Mouse (Mus musculus) limb, embryonic 11.5 days (tissue): ENCODE data around the gene Psmb9. TPM values are rescaled to one million over a fixed set of nuclear protein-coding genes. Genes with fewer than 3 reads are reported as not detected.

Source experiments
- ATAC-seq: fragments of 200-750 bp; cut with Nextera tagmentation; 2 replicates; pipeline ENCODE4 v1.8.0; 2017; ENCODE audit warnings: low read depth; ENCODE audit not compliant: insufficient number of reproducible peaks, low FRiP score, low TSS enrichment
- DNase-seq: peaks from one replicate; pipeline ENCODE4 v3.0.0-alpha.2; 2015; ENCODE audit warnings: low spot score
- H3K27ac ChIP-seq: fragments of 300-500 bp; sonication (generic); replicated peaks from 2 replicates; pipeline ENCODE4 v1.5.1; 2014; ENCODE audit warnings: low read depth, mild to moderate bottlenecking, low read length
- H3K27me3 ChIP-seq: fragments of 300-500 bp; sonication (generic); 2 replicates; pipeline ENCODE4 v1.6.1; 2014; ENCODE audit warnings: mild to moderate bottlenecking, low read length, mixed read lengths; ENCODE audit not compliant: control insufficient read depth, insufficient read depth
- H3K36me3 ChIP-seq: fragments of 300-500 bp; sonication (generic); 2 replicates; pipeline ENCODE4 v1.6.1; 2014; ENCODE audit warnings: mild to moderate bottlenecking, low read length, moderate library complexity, mixed read lengths; ENCODE audit not compliant: control insufficient read depth, insufficient read depth
- H3K4me1 ChIP-seq: fragments of 300-500 bp; sonication (generic); 2 replicates; pipeline ENCODE4 v1.6.1; 2014; ENCODE audit warnings: low read length, mixed read lengths; ENCODE audit not compliant: control insufficient read depth, insufficient read depth
- H3K4me2 ChIP-seq: fragments of 300-500 bp; sonication (generic); 2 replicates; pipeline ENCODE4 v1.6.1; 2014; ENCODE audit warnings: low read depth, mild to moderate bottlenecking, moderate library complexity; ENCODE audit not compliant: severe bottlenecking
- H3K4me3 ChIP-seq: fragments of 300-500 bp; sonication (generic); 2 replicates; pipeline ENCODE4 v1.5.1; 2014; ENCODE audit warnings: low read depth, low read length
- H3K9ac ChIP-seq: fragments of 300-500 bp; sonication (generic); 2 replicates; pipeline ENCODE4 v1.6.1; 2014; ENCODE audit warnings: mild to moderate bottlenecking, low read length
- H3K9me3 ChIP-seq: fragments of 300-500 bp; sonication (generic); 2 replicates; pipeline ENCODE4 v1.6.1; 2016; ENCODE audit warnings: low read length; ENCODE audit not compliant: control insufficient read depth
- WGBS: fragments of 180-500 bp; shearing (Covaris S2); extraction: QIAGEN DNeasy Blood & Tissue Kit; methylation state at CpG from one replicate; pipeline ENCODE4 v1.1.7; 2014; 5-methylcytosine and 5-hydroxymethylcytosine counted together
- polyA plus RNA-seq: library from polyadenylated mRNA; unstranded; fragments of >200 nt; fragmentation: Nextera tagmentation; extraction: Ambion mirVana; gene quantifications from 2 replicates; pipeline ENCODE4 v1.2.1, GENCODE M21; 2014

The Psmb9 gene
- polyA plus RNA-seq, 1 experiment from 2014 or later: 2.2 TPM

DNA sequence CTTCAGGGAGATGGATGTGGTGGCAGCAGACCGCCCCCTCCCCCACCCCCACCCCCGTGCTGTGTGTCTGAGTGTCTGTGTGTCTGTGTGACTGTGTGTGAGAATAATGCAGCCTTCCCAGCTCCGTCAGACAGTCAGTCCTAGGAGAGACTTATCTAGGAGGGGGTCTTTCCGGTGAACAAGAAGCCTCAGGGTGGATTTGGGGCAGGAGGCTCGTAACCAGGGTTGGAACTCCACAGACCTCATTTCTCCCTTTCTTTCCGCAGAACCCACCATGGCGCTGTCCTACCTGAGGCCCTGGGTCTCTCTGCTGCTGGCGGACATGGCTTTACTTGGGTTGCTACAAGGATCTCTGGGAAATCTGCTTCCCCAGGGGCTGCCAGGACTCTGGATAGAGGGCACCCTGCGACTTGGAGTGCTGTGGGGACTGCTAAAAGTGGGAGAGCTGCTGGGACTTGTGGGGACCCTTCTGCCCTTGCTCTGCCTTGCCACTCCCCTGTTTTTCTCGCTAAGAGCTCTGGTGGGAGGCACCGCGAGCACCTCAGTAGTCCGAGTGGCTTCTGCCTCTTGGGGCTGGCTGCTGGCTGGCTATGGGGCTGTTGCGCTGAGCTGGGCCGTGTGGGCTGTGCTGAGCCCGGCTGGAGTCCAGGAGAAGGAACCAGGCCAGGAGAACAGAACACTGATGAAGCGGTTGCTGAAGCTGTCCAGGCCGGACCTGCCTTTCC is 17.6 kb upstream of the Psmb9 start:
- Histone ChIP-seq H3K27ac (no peak overlapping the region), H3K9ac (peak overlapping the region; percentile 56; the same call in 1 of the 2 replicates), H3K9me3 (no peaks in the 10 kb centered on the region), H3K4me2 (peak overlapping the region; percentile 61), H3K4me3 (peak overlapping the region; percentile 57), H3K4me1 (no peaks in the 10 kb centered on the region), H3K27me3 (peaks cover 31% of the 10 kb centered on the region), H3K36me3 (no peaks in the 10 kb centered on the region)
- no peak for DNase-seq
- ATAC-seq: no peak
- 12% methylated on average over 18 of the region's 18 CpGs for WGBS

DNA sequence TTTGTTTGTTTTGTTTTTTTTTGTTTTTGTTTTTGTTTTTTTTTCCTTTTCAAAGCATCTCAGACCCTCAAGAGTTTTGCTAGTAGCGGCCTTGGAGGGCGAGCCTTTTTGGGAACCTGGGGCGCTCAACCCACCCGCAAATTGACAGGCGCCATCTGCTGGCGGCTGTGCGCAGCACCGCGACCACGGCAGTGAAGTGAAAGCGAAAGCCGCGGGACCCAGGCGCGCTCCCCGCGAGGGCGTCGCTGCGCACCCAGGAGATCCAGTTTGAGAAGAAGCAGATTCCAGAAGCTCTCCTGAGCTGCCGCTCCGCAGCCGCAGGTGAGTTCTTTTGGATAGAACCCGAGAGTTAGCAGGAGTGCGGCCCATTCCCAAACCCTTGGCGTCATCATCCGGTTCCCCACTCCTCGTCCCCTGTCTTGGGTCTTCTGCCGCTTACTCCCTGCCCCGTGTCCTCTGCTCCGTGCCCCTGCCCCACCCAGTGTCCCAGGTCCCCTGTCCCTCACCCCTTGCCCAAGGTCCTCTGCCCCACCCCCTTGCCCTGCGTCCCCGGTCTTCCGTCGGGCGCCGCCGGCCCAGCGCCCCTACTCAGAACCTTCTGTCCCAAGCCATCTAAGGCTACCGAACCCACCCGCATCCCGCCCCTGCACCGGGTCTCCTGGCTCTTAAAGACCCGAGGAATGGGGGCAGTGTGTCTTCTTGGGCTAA is 16.9 kb upstream of the Psmb9 start:
- peak overlapping the region; percentile 61 for H3K4me2 ChIP-seq
- no peaks in the 10 kb centered on the region for H3K9me3 ChIP-seq
- H3K27ac ChIP-seq: no peak overlapping the region
- H3K27me3 ChIP-seq: peaks cover 32% of the 10 kb centered on the region
- WGBS: under 1% methylated on average over 44 of the region's 44 CpGs
- DNase-seq (peak; percentile 90), ATAC-seq (no peak; the same call in 1 of the 2 replicates)
- H3K9ac ChIP-seq: peak overlapping the region; percentile 56
- H3K36me3 ChIP-seq: no peaks in the 10 kb centered on the region
- peak overlapping the region; percentile 57 for H3K4me3 ChIP-seq
- no peaks in the 10 kb centered on the region for H3K4me1 ChIP-seq

DNA sequence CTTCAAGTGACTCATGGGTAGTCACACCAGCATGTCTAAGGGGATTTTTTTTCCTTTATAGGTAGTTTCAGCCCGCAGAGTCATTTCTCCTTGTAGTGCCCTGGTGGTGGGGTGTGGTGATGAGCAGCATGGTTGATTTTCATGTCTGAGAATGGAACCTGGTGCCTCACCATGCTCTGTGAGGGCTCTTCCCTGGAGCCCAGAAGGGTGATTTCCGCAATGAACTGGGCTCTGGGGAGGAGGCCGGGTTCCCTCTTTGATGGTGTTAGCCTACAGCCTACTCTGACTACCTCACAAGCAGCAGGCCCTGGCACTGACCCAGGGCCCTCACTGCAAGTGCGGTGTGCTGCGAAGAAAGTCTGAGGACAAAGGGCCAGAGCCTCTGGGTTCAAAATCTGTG is 15.9 kb upstream of the Psmb9 start, which contains the start of gene Tap2:
Gene Tap2, plus strand, starts transcription at position 84 of the 400 bp plus-strand sequence.
- ATAC-seq (no peak), DNase-seq (no peak)
- Histone ChIP-seq H3K9ac (peak within 1 kb of the TSS; percentile 56), H3K4me3 (peak within 1 kb of the TSS; percentile 57), H3K36me3 (no peaks in the 10 kb centered on the region), H3K9me3 (no peaks in the 10 kb centered on the region), H3K27me3 (peaks cover 38% of the 10 kb centered on the region), H3K27ac (no peak within 1 kb of the TSS), H3K4me2 (peak within 1 kb of the TSS; percentile 61), H3K4me1 (no peaks in the 10 kb centered on the region)
- 58% methylated on average over 5 of the region's 5 CpGs for WGBS

- Histone ChIP-seq H3K9ac (no peak overlapping the region), H3K9me3 (no peaks in the 10 kb centered on the region), H3K4me2 (no peak overlapping the region), H3K27ac (no peak overlapping the region), H3K36me3 (no peaks in the 10 kb centered on the region), H3K4me3 (no peak overlapping the region), H3K27me3 (peaks cover 43% of the 10 kb centered on the region), H3K4me1 (no peaks in the 10 kb centered on the region)
- ATAC-seq (no peak), DNase-seq (no peak)
- 76% methylated on average over 4 of the region's 4 CpGs for WGBS
These were observed 15.3 kb upstream of the Psmb9 start for GRCm38 (mm10) chr17:34202760-34203442.

DNA sequence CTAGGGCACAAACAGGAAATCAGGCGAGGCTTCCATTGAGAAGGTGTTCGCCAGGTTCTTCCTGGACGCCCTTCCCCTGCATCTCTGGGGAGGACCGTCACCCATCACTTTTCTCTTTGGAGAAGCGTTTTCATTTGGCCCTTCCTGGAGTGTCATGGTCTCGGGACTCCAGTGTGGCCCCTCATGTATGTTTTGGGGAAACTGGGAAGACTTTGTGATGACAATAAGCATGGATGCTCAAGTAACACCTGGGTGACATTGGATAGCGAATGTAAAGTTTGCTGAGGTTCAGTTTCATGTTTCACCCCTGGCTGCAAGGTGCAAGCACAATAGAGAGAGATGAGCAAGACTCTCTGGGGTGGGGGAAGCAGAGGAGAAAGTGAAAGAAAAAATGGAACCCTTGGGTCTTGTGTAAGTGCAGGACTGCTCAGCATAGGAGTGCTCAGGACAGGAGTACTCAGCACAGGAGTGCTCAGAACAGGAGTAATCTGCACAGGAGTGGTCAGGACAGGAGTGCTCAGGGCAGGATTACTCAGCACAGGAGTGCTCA is 14.0 kb upstream of the Psmb9 start:
- Histone ChIP-seq H3K27me3 (peaks cover 52% of the 10 kb centered on the region), H3K4me3 (no peak overlapping the region), H3K36me3 (no peaks in the 10 kb centered on the region), H3K9ac (no peak overlapping the region), H3K4me1 (no peaks in the 10 kb centered on the region), H3K9me3 (no peaks in the 10 kb centered on the region), H3K4me2 (no peak overlapping the region), H3K27ac (no peak overlapping the region)
- ATAC-seq (no peak), DNase-seq (no peak)
- WGBS: 70% methylated on average over 7 of the region's 7 CpGs

DNA sequence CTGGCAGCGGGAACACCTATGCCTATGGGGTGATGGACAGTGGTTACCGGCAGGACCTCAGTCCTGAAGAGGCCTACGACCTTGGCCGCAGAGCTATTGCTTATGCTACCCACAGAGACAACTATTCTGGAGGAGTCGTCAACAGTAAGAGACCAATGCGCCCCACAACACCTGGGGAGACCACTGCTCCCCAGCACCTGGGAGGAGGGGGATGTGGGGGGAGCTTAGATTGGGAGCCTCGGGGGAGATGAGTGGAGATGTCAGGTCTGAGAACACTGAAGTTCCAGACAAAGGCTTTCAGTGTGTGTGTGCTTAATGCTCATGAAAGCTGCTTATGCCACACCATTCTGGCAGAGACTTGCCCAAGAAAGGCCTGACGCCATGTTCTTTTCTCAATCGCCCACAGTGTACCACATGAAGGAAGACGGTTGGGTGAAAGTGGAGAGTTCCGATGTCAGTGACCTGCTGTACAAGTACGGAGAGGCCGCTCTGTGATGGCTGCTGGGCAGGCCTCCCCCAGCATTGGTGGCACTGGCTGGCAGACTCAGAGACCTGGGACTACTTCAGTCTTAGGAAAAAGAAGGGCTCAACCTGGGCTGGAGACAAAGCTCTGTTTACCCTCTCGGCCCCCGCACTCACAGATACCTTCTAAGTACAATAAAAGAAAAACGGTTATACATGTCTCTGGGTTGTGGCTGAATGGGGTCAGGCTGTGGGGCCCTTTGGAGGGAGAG is 13.4 kb upstream of the Psmb9 start:
- WGBS: 87% methylated on average over 16 of the region's 16 CpGs
- no peak overlapping the region for H3K9ac ChIP-seq

GRCm38 (mm10) chr17:34200047-34200446 is 12.5 kb upstream of the Psmb9 start:
- no peak overlapping the region; the same call in 1 of the 2 replicates for H3K4me2 ChIP-seq
- H3K27me3 ChIP-seq: peaks cover 48% of the 10 kb centered on the region
- DNase-seq (no peak), ATAC-seq (no peak)
- no peaks in the 10 kb centered on the region for H3K4me1 ChIP-seq
- no peaks in the 10 kb centered on the region for H3K9me3 ChIP-seq
- H3K27ac ChIP-seq: no peak overlapping the region
- H3K9ac ChIP-seq: no peak overlapping the region
- no peak overlapping the region for H3K4me3 ChIP-seq
- no peaks in the 10 kb centered on the region for H3K36me3 ChIP-seq
- WGBS: 85% methylated on average over 10 of the region's 10 CpGs

More for the DNA sequence above, 13.4 kb upstream of the Psmb9 start:
- Histone ChIP-seq H3K4me2 (no peak overlapping the region), H3K4me1 (no peaks in the 10 kb centered on the region), H3K36me3 (no peaks in the 10 kb centered on the region), H3K27ac (no peak overlapping the region), H3K4me3 (no peak overlapping the region), H3K9me3 (no peaks in the 10 kb centered on the region), H3K27me3 (peaks cover 55% of the 10 kb centered on the region)
- DNase-seq (no peak), ATAC-seq (no peak)
